Mouse (Mus musculus) lung, adult 2 months (tissue): Measurements from ENCODE around the gene Ugt1a5. TPM values are rescaled to one million over a fixed set of nuclear protein-coding genes. Genes with fewer than 3 reads are reported as not detected.
"Not testable (repeated sequence)": the region's sequence is repeated elsewhere in the genome, so short reads cannot be mapped to it uniquely, and the experiment has no call there.

ENCODE experiments used
- DNase-seq: peaks from one replicate; pipeline ENCODE4 v3.0.0; 2022
- H3K4me1 ChIP-seq: fragments of 200-500 bp; 2 replicates; pipeline ENCODE4 v1.6.1; 2011; ENCODE audit warnings: low read length; ENCODE audit not compliant: control insufficient read depth, insufficient read depth
- H3K4me3 ChIP-seq: fragments of 200-500 bp; replicated peaks from 2 replicates; pipeline ENCODE3; 2011; ENCODE audit warnings: low read depth, mild to moderate bottlenecking, control low read depth, low read length; ENCODE audit errors: extremely low read depth
- CTCF ChIP-seq: fragments of 200-500 bp; IDR thresholded peaks from 2 replicates; pipeline ENCODE4 v1.5.1; 2011; ENCODE audit warnings: mild to moderate bottlenecking, low read length, control low read depth; ENCODE audit not compliant: insufficient read depth
- POLR2A ChIP-seq: fragments of 200-500 bp; IDR thresholded peaks from 2 replicates; pipeline ENCODE4 v1.6.1; 2011; ENCODE audit warnings: low read depth, mild to moderate bottlenecking, control low read depth, low read length, borderline replicate concordance; ENCODE audit errors: extremely low read depth
- WGBS: fragments of 180-500 bp; shearing (Covaris S2); methylation state at CpG from one replicate; pipeline ENCODE4 v1.1.7; 2018; 5-methylcytosine and 5-hydroxymethylcytosine counted together
- polyA plus RNA-seq: library from polyadenylated mRNA; depleted of rRNA; stranded (reverse); fragments of >200 nt; gene quantifications from 2 replicates; pipeline ENCODE4 v1.2.3, GENCODE M21; 2012

Gene Ugt1a5
- polyA plus RNA-seq, 1 experiment: 0.36 TPM

- H3K4me1 ChIP-seq: no peaks in the 10 kb centered on the region
- 48% methylated on average over 2 of the region's 2 CpGs for WGBS
- TF ChIP-seq POLR2A (no peak), CTCF (no peak)
- no peak for DNase-seq
- H3K4me3 ChIP-seq: no peak overlapping the region
Measured at GRCm38 (mm10) chr1:88222216-88222615, 56.4 kb downstream of the Ugt1a5 start.

GRCm38 (mm10) chr1:88223011-88223515 is 57.3 kb downstream of the Ugt1a5 start:
- not testable (repeated sequence) for H3K4me1 ChIP-seq, H3K4me3 ChIP-seq
- peak; percentile 6 for DNase-seq

- Histone ChIP-seq H3K4me1 (no peaks in the 10 kb centered on the region), H3K4me3 (no peak overlapping the region)
- TF ChIP-seq POLR2A (no peak), CTCF (no peak)
- DNase-seq: peak; percentile 10
- 40% methylated on average over 1 of the region's 1 CpGs for WGBS
Measured at GRCm38 (mm10) chr1:88223591-88223990, 57.8 kb downstream of the Ugt1a5 start.

GRCm38 (mm10) chr1:88224029-88224776 is 58.4 kb downstream of the Ugt1a5 start:
- TF ChIP-seq CTCF (no peak), POLR2A (no peak)
- peak; percentile 43 for DNase-seq
- H3K4me1 ChIP-seq: no peaks in the 10 kb centered on the region
- WGBS: 54% methylated on average over 2 of the region's 2 CpGs
- no peak overlapping the region for H3K4me3 ChIP-seq

- H3K4me3 ChIP-seq, DNase-seq, H3K4me1 ChIP-seq: not testable (repeated sequence)
- WGBS: 22% methylated on average over 2 of the region's 2 CpGs
Measured at GRCm38 (mm10) chr1:88225301-88225700, 59.5 kb downstream of the Ugt1a5 start.

- no peak for DNase-seq
- no peak for TF ChIP-seq POLR2A
- TF ChIP-seq CTCF: no peak
- Histone ChIP-seq H3K4me3 (no peak overlapping the region), H3K4me1 (no peaks in the 10 kb centered on the region)
Measured at GRCm38 (mm10) chr1:88225741-88226140, 59.9 kb downstream of the Ugt1a5 start.

- Histone ChIP-seq H3K4me1 (no peaks in the 10 kb centered on the region), H3K4me3 (no peak within 1 kb of the TSS)
- WGBS: 42% methylated on average over 5 of the region's 5 CpGs
- DNase-seq: peak; percentile 14
- TF ChIP-seq POLR2A: no peak
- TF ChIP-seq CTCF: no peak
Measured at GRCm38 (mm10) chr1:88226670-88227379, 61.0 kb downstream of the Ugt1a5 start, which contains the start of gene Mroh2a. TSS of gene Mroh2a (plus strand) at chr1:88226986.

GRCm38 (mm10) chr1:88227482-88227881 is 61.7 kb downstream of the Ugt1a5 start:
- DNase-seq: peak; percentile 11
- Histone ChIP-seq H3K4me1 (no peaks in the 10 kb centered on the region), H3K4me3 (no peak overlapping the region)
- TF ChIP-seq POLR2A (no peak), CTCF (no peak)
- 48% methylated on average over 2 of the region's 2 CpGs for WGBS

GRCm38 (mm10) chr1:88228121-88228520 is 62.3 kb downstream of the Ugt1a5 start:
- 70% methylated on average over 7 of the region's 7 CpGs for WGBS
- peak; percentile 10 for DNase-seq
- no peak for TF ChIP-seq POLR2A
- TF ChIP-seq CTCF: no peak

GRCm38 (mm10) chr1:88229566-88229965 is 63.8 kb downstream of the Ugt1a5 start:
- no peaks in the 10 kb centered on the region for H3K4me1 ChIP-seq
- no peak overlapping the region for H3K4me3 ChIP-seq
- 74% methylated on average over 3 of the region's 3 CpGs for WGBS
- no peak for TF ChIP-seq CTCF
- no peak for TF ChIP-seq POLR2A
- DNase-seq: no peak

More at GRCm38 (mm10) chr1:88228121-88228520, 62.3 kb downstream of the Ugt1a5 start:
- no peak overlapping the region for H3K4me3 ChIP-seq
- no peaks in the 10 kb centered on the region for H3K4me1 ChIP-seq
